Mouse (Mus musculus) liver, embryonic 14.5 days (tissue): ENCODE results near the gene Eea1.

ENCODE experiments used
- CTCF ChIP-seq: IDR thresholded peaks from 2 replicates; pipeline ENCODE4 v1.5.1; 2016; ENCODE audit warnings: antibody characterized with exemption, low read depth, control low read depth
- EP300 ChIP-seq: IDR thresholded peaks from 2 replicates; pipeline ENCODE4 v1.6.1; 2016; ENCODE audit warnings: antibody characterized with exemption, low read depth

- TF ChIP-seq CTCF (peak; percentile 57), EP300 (no peak)
Measured at GRCm38 (mm10) chr10:96033356-96033984, 93.0 kb downstream of the Eea1 start.
